Mouse (Mus musculus): ENCODE results near the gene Gm3285. TPM values are rescaled to one million over a fixed set of nuclear protein-coding genes. Genes with fewer than 3 reads are reported as not detected.

The Gm3285 gene
- polyA plus RNA-seq, 1 experiment from 2014 or later, result not detected

DNA sequence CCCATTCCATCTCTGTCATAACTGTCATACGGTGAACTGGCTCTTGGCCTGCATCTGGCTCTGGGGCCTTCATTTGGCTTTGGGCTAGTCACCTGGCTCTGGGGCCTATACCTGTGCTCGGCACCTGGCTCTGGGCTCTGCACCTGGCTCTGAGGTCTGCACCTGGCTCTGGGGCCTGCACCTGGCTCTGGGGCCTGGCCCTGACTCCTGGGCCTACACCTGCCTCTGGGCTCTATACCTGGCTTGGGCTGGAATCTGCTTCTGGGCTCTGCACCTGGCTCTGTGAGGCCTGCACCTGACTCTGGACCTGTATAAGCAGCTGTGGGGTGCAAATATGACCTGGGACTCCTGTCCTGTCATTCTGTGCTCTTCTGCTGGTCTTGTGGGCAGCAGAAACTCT, 14.2 kb upstream of the Gm3285 start:
- H3K27ac ChIP-seq (ENCODE audit: low read length), result no peak overlapping the region
- no peak overlapping the region for H3K9ac ChIP-seq (replicated peaks; ENCODE audit: low read depth, low read length)
- ATAC-seq, result no peak
- no peaks in the 10 kb centered on the region for H3K36me3 ChIP-seq (ENCODE audit: control insufficient read depth, insufficient read depth)
- 76% methylated on average over 2 of the region's 2 CpGs for WGBS
- no peak overlapping the region for H3K4me2 ChIP-seq (ENCODE audit: low read length)
- peaks cover 7% of the 10 kb centered on the region for H3K9me3 ChIP-seq (ENCODE audit: control insufficient read depth, low read length)
- no peak overlapping the region for H3K4me3 ChIP-seq (replicated peaks; ENCODE audit: low read length)
- no peaks in the 10 kb centered on the region for H3K4me1 ChIP-seq (replicated peaks; ENCODE audit: control insufficient read depth, insufficient read depth, low read length)
- no peaks in the 10 kb centered on the region for H3K27me3 ChIP-seq (replicated peaks; ENCODE audit: control insufficient read depth, insufficient read depth, low read length)

GRCm38 (mm10) chr10:77852559-77852958, 9.2 kb upstream of the Gm3285 start, which contains the start of gene Gm10318:
Gene Gm10318 (plus strand): TSS chr10:77852859.
- no peak for ATAC-seq
- Histone ChIP-seq H3K36me3 (ENCODE audit: control insufficient read depth, insufficient read depth) (no peaks in the 10 kb centered on the region), H3K9me3 (ENCODE audit: control insufficient read depth, low read length) (no peaks in the 10 kb centered on the region; the same call in 1 of the 2 replicates), H3K27ac (ENCODE audit: low read length) (no peak within 1 kb of the TSS), H3K4me2 (ENCODE audit: low read length) (no peak within 1 kb of the TSS), H3K4me1 (replicated peaks; ENCODE audit: control insufficient read depth, insufficient read depth, low read length) (no peaks in the 10 kb centered on the region), H3K27me3 (replicated peaks; ENCODE audit: control insufficient read depth, insufficient read depth, low read length) (no peaks in the 10 kb centered on the region), H3K9ac (replicated peaks; ENCODE audit: low read depth, low read length) (no peak within 1 kb of the TSS), H3K4me3 (replicated peaks; ENCODE audit: low read length) (no peak within 1 kb of the TSS)
- 68% methylated on average over 9 of the region's 9 CpGs for WGBS

DNA sequence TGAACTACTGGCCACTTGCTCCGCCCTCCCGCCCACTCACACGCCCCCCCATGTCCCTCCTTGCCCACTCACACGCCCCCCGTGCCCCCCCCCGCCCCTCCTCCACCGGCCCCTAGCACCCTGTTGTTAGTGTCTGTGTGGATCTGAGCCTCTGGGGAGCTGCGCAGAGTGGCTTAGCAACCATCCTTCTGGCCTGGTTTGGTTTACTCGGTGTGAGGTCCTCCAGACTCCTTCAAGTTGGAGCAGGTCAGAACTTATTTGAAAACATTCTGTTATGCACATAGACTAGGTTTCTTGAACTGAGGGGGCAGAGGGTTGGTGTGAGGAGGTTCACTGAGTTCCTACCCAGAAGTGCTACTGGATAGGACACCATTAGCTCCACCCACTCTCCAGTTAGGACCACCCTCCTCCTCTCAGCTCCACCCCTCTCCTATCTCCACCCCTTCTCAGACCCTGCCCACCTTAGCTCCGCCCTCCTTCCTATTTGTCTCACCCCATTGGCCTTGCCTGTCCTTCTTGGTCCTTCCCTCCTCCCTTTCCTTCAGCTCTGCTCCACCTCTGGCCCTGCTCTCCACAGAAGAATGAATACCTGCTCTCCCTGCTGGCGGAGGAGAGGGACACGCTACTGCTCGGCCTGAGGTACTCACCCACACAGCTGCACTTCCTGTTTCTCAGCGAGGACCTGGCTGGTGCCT, 2.4 kb downstream of the Gm3285 start:
- H3K4me3 ChIP-seq (replicated peaks; ENCODE audit: low read length), result 0 out of 2 replicates have a peak overlapping the region, but pooled peaks have one; percentile 8

DNA sequence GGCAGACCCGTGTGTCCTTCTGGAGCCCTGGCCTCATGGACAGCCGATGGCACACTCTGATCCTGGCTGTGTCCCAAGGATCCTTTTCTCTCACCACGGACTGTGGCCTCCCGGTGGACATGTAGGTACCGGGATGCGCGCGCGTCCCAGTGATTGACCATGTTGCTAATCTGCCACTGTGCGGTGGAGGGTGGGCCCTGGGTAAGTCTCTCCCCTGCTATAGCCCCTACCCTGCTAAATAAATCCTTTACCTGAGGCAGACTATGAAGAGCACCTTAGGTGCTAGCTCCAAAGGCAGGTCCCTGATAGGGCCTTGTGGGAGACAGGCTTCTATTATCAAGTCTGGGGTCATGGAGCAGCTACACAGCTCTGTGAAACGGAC, 3.0 kb downstream of the Gm3285 start:
- H3K36me3 ChIP-seq (ENCODE audit: control insufficient read depth, insufficient read depth), result no peaks in the 10 kb centered on the region
- H3K4me2 ChIP-seq (ENCODE audit: low read length), result peak overlapping the region; percentile 17; the same call in 1 of the 2 replicates
- no peaks in the 10 kb centered on the region for H3K9me3 ChIP-seq (ENCODE audit: control insufficient read depth, low read length)
- no peak overlapping the region for H3K27ac ChIP-seq (ENCODE audit: low read length)
- 0 out of 2 replicates have a peak overlapping the region, but pooled peaks have one; percentile 8 for H3K4me3 ChIP-seq (replicated peaks; ENCODE audit: low read length)
- no peak overlapping the region for H3K9ac ChIP-seq (replicated peaks; ENCODE audit: low read depth, low read length)
- ATAC-seq, result no peak
- no peaks in the 10 kb centered on the region for H3K27me3 ChIP-seq (replicated peaks; ENCODE audit: control insufficient read depth, insufficient read depth, low read length)
- 32% methylated on average over 11 of the region's 11 CpGs for WGBS
- no peaks in the 10 kb centered on the region for H3K4me1 ChIP-seq (replicated peaks; ENCODE audit: control insufficient read depth, insufficient read depth, low read length)

More for the DNA sequence above, 2.4 kb downstream of the Gm3285 start:
- H3K9me3 ChIP-seq (ENCODE audit: control insufficient read depth, low read length), result no peaks in the 10 kb centered on the region
- WGBS, result 34% methylated on average over 14 of the region's 14 CpGs
- H3K27ac ChIP-seq (ENCODE audit: low read length), result no peak overlapping the region
- peak; percentile 45; the same call in 1 of the 2 replicates for ATAC-seq
- no peaks in the 10 kb centered on the region for H3K4me1 ChIP-seq (replicated peaks; ENCODE audit: control insufficient read depth, insufficient read depth, low read length)
- no peaks in the 10 kb centered on the region for H3K36me3 ChIP-seq (ENCODE audit: control insufficient read depth, insufficient read depth)
- H3K4me2 ChIP-seq (ENCODE audit: low read length), result peak overlapping the region; percentile 17; the same call in 1 of the 2 replicates
- H3K9ac ChIP-seq (replicated peaks; ENCODE audit: low read depth, low read length), result no peak overlapping the region
- no peaks in the 10 kb centered on the region for H3K27me3 ChIP-seq (replicated peaks; ENCODE audit: control insufficient read depth, insufficient read depth, low read length)

DNA sequence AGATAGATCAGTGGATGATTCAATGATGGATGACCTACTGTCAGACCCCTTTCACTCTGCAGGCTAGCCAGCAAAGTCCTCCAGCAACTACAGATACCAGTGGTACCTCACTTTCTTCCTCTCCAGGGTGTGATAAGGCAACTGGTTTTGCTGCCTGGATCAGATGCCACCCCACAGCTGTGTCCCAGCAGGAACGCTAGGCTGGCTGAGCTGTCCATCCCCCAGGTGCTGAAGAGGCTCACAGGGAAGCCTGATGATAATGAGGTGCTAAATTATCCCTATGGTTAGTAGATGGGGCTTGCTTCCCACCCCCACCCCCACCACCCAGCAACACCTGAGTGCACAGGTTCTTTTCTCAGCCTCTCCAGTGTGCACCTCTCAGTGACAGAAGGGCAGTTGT, 5.8 kb downstream of the Gm3285 start:
- no peak overlapping the region for H3K4me3 ChIP-seq (replicated peaks; ENCODE audit: low read length)
- H3K4me2 ChIP-seq (ENCODE audit: low read length), result no peak overlapping the region
- 50% methylated on average over 1 of the region's 1 CpGs for WGBS
- no peak overlapping the region for H3K27ac ChIP-seq (ENCODE audit: low read length)
- H3K36me3 ChIP-seq (ENCODE audit: control insufficient read depth, insufficient read depth), result no peaks in the 10 kb centered on the region
- no peaks in the 10 kb centered on the region for H3K27me3 ChIP-seq (replicated peaks; ENCODE audit: control insufficient read depth, insufficient read depth, low read length)
- ATAC-seq, result no peak
- no peaks in the 10 kb centered on the region for H3K9me3 ChIP-seq (ENCODE audit: control insufficient read depth, low read length)
- H3K4me1 ChIP-seq (replicated peaks; ENCODE audit: control insufficient read depth, insufficient read depth, low read length), result no peaks in the 10 kb centered on the region
- no peak overlapping the region for H3K9ac ChIP-seq (replicated peaks; ENCODE audit: low read depth, low read length)

- ATAC-seq, result no peak
- Histone ChIP-seq H3K4me2 (ENCODE audit: low read length) (no peak overlapping the region), H3K4me3 (replicated peaks; ENCODE audit: low read length) (no peak overlapping the region), H3K27me3 (replicated peaks; ENCODE audit: control insufficient read depth, insufficient read depth, low read length) (no peaks in the 10 kb centered on the region), H3K9me3 (ENCODE audit: control insufficient read depth, low read length) (no peaks in the 10 kb centered on the region), H3K9ac (replicated peaks; ENCODE audit: low read depth, low read length) (no peak overlapping the region), H3K27ac (ENCODE audit: low read length) (no peak overlapping the region), H3K36me3 (ENCODE audit: control insufficient read depth, insufficient read depth) (no peaks in the 10 kb centered on the region), H3K4me1 (replicated peaks; ENCODE audit: control insufficient read depth, insufficient read depth, low read length) (no peaks in the 10 kb centered on the region)
- WGBS, result 89% methylated on average over 7 of the region's 7 CpGs
Observed at GRCm38 (mm10) chr10:77869651-77870050, 7.9 kb downstream of the Gm3285 start.

- no peak overlapping the region for H3K9ac ChIP-seq (replicated peaks; ENCODE audit: low read depth, low read length)
- no peak overlapping the region for H3K4me2 ChIP-seq (ENCODE audit: low read length)
- no peak overlapping the region for H3K4me3 ChIP-seq (replicated peaks; ENCODE audit: low read length)
- H3K9me3 ChIP-seq (ENCODE audit: control insufficient read depth, low read length), result no peaks in the 10 kb centered on the region
- H3K4me1 ChIP-seq (replicated peaks; ENCODE audit: control insufficient read depth, insufficient read depth, low read length), result no peaks in the 10 kb centered on the region
- H3K36me3 ChIP-seq (ENCODE audit: control insufficient read depth, insufficient read depth), result no peaks in the 10 kb centered on the region
- no peak overlapping the region for H3K27ac ChIP-seq (ENCODE audit: low read length)
- 61% methylated on average over 6 of the region's 6 CpGs for WGBS
- H3K27me3 ChIP-seq (replicated peaks; ENCODE audit: control insufficient read depth, insufficient read depth, low read length), result no peaks in the 10 kb centered on the region
- ATAC-seq, result no peak
Observed at GRCm38 (mm10) chr10:77878985-77879384, 17.2 kb downstream of the Gm3285 start.

DNA sequence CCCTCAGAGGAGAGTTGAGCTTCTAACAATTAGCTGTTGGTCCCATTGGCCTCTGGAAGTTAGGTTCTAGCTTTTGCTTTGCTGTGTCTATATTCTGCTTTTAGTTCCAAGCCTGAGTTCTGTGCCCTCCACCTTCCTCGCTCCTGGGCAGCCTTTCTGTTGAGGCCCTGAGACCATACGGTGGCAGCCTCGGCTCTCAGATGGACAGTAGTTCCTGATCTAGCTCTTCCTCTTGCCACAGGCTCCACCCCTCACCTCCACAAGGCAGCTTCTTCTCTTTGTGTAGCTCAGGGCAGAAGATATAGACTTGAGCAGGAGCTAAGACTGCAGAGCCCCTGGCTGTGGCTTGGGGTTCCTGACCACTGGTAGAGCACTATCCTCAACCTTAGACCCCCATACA, 18.5 kb downstream of the Gm3285 start:
- Histone ChIP-seq H3K27ac (ENCODE audit: low read length) (no peak overlapping the region), H3K9ac (replicated peaks; ENCODE audit: low read depth, low read length) (no peak overlapping the region), H3K4me1 (replicated peaks; ENCODE audit: control insufficient read depth, insufficient read depth, low read length) (no peaks in the 10 kb centered on the region), H3K4me3 (replicated peaks; ENCODE audit: low read length) (no peak overlapping the region), H3K9me3 (ENCODE audit: control insufficient read depth, low read length) (no peaks in the 10 kb centered on the region), H3K27me3 (replicated peaks; ENCODE audit: control insufficient read depth, insufficient read depth, low read length) (no peaks in the 10 kb centered on the region), H3K4me2 (ENCODE audit: low read length) (no peak overlapping the region), H3K36me3 (ENCODE audit: control insufficient read depth, insufficient read depth) (no peaks in the 10 kb centered on the region)
- WGBS, result 73% methylated on average over 3 of the region's 3 CpGs
- no peak for ATAC-seq

GRCm38 (mm10) chr10:77882553-77882952, 20.8 kb downstream of the Gm3285 start:
- no peaks in the 10 kb centered on the region for H3K36me3 ChIP-seq (ENCODE audit: control insufficient read depth, insufficient read depth)
- no peak for ATAC-seq
- no peaks in the 10 kb centered on the region for H3K27me3 ChIP-seq (replicated peaks; ENCODE audit: control insufficient read depth, insufficient read depth, low read length)
- H3K9ac ChIP-seq (replicated peaks; ENCODE audit: low read depth, low read length), result no peak overlapping the region
- H3K27ac ChIP-seq (ENCODE audit: low read length), result no peak overlapping the region
- 90% methylated on average over 5 of the region's 5 CpGs for WGBS
- H3K9me3 ChIP-seq (ENCODE audit: control insufficient read depth, low read length), result no peaks in the 10 kb centered on the region
- no peak overlapping the region for H3K4me3 ChIP-seq (replicated peaks; ENCODE audit: low read length)
- H3K4me2 ChIP-seq (ENCODE audit: low read length), result no peak overlapping the region
- H3K4me1 ChIP-seq (replicated peaks; ENCODE audit: control insufficient read depth, insufficient read depth, low read length), result no peaks in the 10 kb centered on the region

Measured in forebrain, embryonic 16.5 days (tissue).